Mouse (Mus musculus): ENCODE results near the gene Chkb. TPM values are rescaled to one million over a fixed set of nuclear protein-coding genes. Genes with fewer than 3 reads are reported as not detected.

Gene Chkb
- polyA plus RNA-seq (2011; ENCODE audit: insufficient read depth, insufficient read length, low replicate concordance, missing spikeins) = 62.9 and 126 TPM in 2 replicates

DNA sequence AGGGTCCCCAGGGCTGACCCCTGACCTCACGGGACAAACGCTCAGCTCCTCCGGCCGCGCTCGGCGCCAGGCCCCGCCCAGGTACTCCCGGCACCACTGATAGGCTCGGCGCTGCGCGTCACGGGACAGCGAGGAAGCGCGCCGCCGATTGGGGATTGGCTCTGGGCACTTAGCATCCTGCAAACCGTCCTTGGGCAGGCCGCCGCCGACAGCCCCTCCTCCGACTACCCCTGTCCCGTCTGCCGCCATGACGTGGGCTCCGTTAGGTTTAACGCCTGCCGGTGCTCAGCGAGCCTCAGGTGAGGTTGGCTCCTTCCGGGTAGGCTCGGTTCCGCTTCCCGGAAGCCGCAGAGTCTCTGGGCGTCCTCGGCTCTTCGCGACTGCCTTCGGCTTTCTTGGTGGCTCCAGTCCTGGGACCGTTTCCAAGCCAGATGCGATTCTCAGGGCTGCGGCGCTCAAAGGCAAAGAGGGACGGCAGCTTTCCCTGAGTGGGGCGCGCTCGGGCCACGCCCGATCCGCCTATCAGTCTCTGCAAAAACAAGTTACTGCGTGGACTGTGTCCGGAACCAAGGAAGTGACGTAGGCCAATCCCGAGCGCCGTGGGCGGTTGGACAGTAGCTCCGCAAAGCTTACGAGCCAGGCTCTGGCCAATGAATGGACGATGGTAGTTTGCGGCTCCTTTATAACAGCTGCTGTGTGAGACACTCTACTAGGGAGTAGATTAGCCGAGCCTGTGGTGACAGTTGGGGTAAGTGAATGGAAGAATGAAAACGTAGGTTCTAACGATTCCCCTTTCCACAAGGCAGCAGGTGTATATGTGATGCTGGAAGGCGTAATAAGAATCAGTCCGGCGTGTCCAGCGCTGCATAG is at the start of gene Chkb, which contains the start of the genes C730034F03Rik and Gm44502:
Gene Chkb (minus strand): TSS at position 557 of the 870 bp plus-strand sequence.
Gene C730034F03Rik (plus strand): TSS at position 238 of the 870 bp plus-strand sequence.
Gene Gm44502 (minus strand): TSS at position 345 of the 870 bp plus-strand sequence.
- TF ChIP-seq CTCF (IDR thresholded peaks at IDR 0.05; ENCODE audit: control insufficient read depth, insufficient read depth, low read length) (no peak), POLR2A (IDR thresholded peaks at IDR 0.05; ENCODE audit: borderline replicate concordance, control insufficient read depth, low read depth, low read length) (peak; percentile 53)
- Histone ChIP-seq H3K4me3 (replicated peaks; ENCODE audit: control insufficient read depth, low read depth, low read length) (peak within 1 kb of the TSS; percentile 93), H3K4me1 (ENCODE audit: control insufficient read depth, insufficient read depth, low read length) (peaks cover 1% of the 10 kb centered on the region; the same call in 1 of the 2 replicates), H3K27ac (ENCODE audit: control insufficient read depth, insufficient read depth, low read depth, low read length, poor library complexity) (peak within 1 kb of the TSS; percentile 99)
- under 1% methylated on average over 70 of the region's 70 CpGs for WGBS

DNA sequence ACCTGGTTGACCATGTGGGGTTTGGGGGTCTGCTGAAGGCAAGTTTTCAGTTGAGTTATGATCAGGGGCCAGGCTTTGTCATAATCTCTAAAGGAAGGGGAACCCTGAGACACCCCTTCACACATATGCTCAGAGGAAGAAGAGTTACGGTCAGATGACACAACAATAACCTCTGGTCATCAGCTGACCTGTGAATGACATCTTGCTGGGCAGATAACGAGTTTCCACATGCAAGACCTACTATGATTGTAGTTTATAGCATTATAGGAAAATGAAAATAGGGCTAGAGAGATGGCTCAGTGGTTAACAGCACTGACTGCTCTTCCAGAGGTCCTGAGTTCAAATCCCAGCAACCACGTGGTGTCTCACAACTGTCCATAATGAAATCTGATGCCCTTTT is 48.9 kb upstream of the Chkb start:
- no peak for TF ChIP-seq CTCF (IDR thresholded peaks at IDR 0.05; ENCODE audit: control insufficient read depth, insufficient read depth, low read length)
- no peak for TF ChIP-seq POLR2A (IDR thresholded peaks at IDR 0.05; ENCODE audit: borderline replicate concordance, control insufficient read depth, low read depth, low read length)
- Histone ChIP-seq H3K4me3 (replicated peaks; ENCODE audit: control insufficient read depth, low read depth, low read length) (no peak overlapping the region), H3K27ac (ENCODE audit: control insufficient read depth, insufficient read depth, low read depth, low read length, poor library complexity) (no peak overlapping the region), H3K4me1 (ENCODE audit: control insufficient read depth, insufficient read depth, low read length) (peaks cover 2% of the 10 kb centered on the region; the same call in 1 of the 2 replicates)
- WGBS = 60% methylated on average over 3 of the region's 3 CpGs

DNA sequence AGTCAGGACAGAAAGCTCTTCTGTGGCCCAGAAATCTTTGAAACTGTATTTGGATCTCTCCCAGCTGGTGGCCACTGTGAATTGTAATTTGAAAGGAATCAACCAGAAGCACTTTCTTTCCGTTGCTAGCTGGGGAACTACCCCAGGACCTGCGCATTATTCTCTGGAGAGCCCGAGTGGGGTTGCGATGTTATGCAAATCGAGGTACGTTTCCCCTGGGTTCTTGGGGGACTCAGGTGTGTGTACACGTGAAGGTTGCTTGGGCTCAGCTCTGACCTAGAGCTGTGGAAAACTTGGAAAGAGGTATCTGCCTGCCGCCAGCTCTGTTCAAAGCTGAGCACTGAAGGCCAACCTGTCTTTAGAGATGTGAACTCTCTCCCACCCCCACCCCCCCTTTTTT is 48.1 kb upstream of the Chkb start:
- no peak overlapping the region for H3K4me3 ChIP-seq (replicated peaks; ENCODE audit: control insufficient read depth, low read depth, low read length)
- H3K27ac ChIP-seq (ENCODE audit: control insufficient read depth, insufficient read depth, low read depth, low read length, poor library complexity) = no peak overlapping the region
- 64% methylated on average over 8 of the region's 8 CpGs for WGBS
- peaks cover 2% of the 10 kb centered on the region; the same call in 1 of the 2 replicates for H3K4me1 ChIP-seq (ENCODE audit: control insufficient read depth, insufficient read depth, low read length)
- TF ChIP-seq POLR2A (IDR thresholded peaks at IDR 0.05; ENCODE audit: borderline replicate concordance, control insufficient read depth, low read depth, low read length) (no peak), CTCF (IDR thresholded peaks at IDR 0.05; ENCODE audit: control insufficient read depth, insufficient read depth, low read length) (no peak)

DNA sequence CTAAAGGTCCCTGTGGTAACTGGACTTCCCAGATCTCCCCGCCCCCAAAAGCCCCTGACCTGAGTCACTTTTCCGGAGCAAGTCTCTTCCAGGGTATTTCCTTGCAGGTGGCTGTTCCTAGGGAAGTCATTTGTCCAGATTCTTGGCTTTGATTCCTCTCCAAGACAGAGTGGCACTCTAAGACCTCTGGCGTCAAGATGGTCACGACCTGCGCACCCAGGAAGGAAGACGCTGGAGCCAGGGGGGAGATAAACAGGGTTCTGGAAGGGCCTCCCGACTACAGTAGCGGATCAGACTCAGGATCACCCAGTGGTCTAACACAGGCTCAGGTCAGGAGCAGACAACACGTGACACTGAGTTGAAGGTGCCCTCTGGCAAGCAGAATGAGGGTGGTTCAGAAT is 47.4 kb upstream of the Chkb start, which contains the start of gene Arsa:
Gene Arsa (minus strand): TSS at position 335 of the 401 bp plus-strand sequence.
- Histone ChIP-seq H3K4me1 (ENCODE audit: control insufficient read depth, insufficient read depth, low read length) (peaks cover 2% of the 10 kb centered on the region; the same call in 1 of the 2 replicates), H3K27ac (ENCODE audit: control insufficient read depth, insufficient read depth, low read depth, low read length, poor library complexity) (peak within 1 kb of the TSS; percentile 20), H3K4me3 (replicated peaks; ENCODE audit: control insufficient read depth, low read depth, low read length) (peak within 1 kb of the TSS; percentile 86)
- WGBS = 71% methylated on average over 9 of the region's 9 CpGs
- no peak for TF ChIP-seq CTCF (IDR thresholded peaks at IDR 0.05; ENCODE audit: control insufficient read depth, insufficient read depth, low read length)
- no peak for TF ChIP-seq POLR2A (IDR thresholded peaks at IDR 0.05; ENCODE audit: borderline replicate concordance, control insufficient read depth, low read depth, low read length)

DNA sequence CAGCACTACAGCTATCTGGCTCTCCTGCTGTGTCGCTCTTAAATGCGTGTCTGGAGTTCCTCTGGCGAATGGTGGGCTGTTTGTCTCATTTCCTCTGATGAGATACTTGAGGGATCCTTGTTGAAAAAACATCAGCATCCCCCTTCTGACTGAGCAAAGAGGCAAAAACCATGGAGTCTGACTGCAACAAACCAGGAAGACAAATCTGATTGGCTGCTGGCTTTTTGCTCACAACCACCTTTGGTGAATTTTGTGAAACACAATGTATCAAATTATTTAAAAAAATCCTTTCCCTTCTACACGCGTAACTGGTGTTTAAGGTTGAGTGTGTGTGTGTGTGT is 46.7 kb upstream of the Chkb start:
- Histone ChIP-seq H3K4me3 (replicated peaks; ENCODE audit: control insufficient read depth, low read depth, low read length) (peak overlapping the region; percentile 86), H3K4me1 (ENCODE audit: control insufficient read depth, insufficient read depth, low read length) (peaks cover 2% of the 10 kb centered on the region; the same call in 1 of the 2 replicates), H3K27ac (ENCODE audit: control insufficient read depth, insufficient read depth, low read depth, low read length, poor library complexity) (peak overlapping the region; percentile 20)
- WGBS = 1% methylated on average over 5 of the region's 5 CpGs
- TF ChIP-seq CTCF (IDR thresholded peaks at IDR 0.05; ENCODE audit: control insufficient read depth, insufficient read depth, low read length) = no peak
- TF ChIP-seq POLR2A (IDR thresholded peaks at IDR 0.05; ENCODE audit: borderline replicate concordance, control insufficient read depth, low read depth, low read length) = no peak

DNA sequence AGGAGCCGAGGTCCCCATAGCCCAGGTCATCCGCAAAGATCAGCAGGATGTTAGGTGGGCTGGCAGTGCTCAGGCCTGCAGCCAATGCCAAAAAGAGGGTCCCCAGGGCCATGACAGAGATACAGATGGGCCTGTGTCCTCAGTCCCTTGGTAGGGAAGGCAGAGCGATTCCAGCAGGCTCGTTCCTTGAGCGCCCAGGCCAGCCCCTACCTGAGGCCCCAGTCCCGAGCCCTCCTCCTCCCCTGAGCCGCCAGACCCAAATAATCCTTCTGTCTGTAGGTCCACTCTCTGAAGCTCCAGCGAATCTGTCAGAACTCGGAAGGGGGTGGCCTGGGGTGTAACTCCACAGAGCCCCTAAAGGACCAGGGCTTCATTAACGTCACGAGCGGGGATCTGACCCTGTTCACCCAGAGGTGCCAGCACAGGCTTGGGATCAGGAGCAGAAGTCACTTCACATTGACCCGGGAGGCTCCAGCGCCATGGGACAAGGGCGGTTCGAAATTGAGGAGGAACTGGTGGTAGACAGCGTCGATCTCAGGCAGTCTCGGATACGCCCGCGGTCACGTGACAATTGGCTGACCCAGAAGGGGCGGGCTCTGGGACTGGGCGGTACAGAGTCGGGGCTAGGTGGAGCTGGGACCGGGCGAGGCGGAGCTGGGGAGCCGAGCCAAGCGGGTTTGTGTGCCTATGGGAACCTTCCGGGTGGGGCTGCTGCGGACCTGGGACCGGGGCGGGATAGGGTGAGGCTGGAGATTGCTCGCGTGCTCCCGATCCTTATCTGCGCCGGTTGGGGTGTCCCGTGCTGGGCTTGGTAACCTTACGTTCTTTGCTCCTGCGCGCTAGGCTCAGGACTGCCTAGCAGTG is 46.1 kb upstream of the Chkb start:
- no peak for TF ChIP-seq CTCF (IDR thresholded peaks at IDR 0.05; ENCODE audit: control insufficient read depth, insufficient read depth, low read length)
- peak; percentile 82; the same call in 1 of the 2 replicates for TF ChIP-seq POLR2A (IDR thresholded peaks at IDR 0.05; ENCODE audit: borderline replicate concordance, control insufficient read depth, low read depth, low read length)
- H3K4me1 ChIP-seq (ENCODE audit: control insufficient read depth, insufficient read depth, low read length) = peaks cover 2% of the 10 kb centered on the region; the same call in 1 of the 2 replicates
- H3K27ac ChIP-seq (ENCODE audit: control insufficient read depth, insufficient read depth, low read depth, low read length, poor library complexity) = peak overlapping the region; percentile 20
- peak overlapping the region; percentile 86 for H3K4me3 ChIP-seq (replicated peaks; ENCODE audit: control insufficient read depth, low read depth, low read length)
- WGBS = 9% methylated on average over 44 of the region's 44 CpGs

DNA sequence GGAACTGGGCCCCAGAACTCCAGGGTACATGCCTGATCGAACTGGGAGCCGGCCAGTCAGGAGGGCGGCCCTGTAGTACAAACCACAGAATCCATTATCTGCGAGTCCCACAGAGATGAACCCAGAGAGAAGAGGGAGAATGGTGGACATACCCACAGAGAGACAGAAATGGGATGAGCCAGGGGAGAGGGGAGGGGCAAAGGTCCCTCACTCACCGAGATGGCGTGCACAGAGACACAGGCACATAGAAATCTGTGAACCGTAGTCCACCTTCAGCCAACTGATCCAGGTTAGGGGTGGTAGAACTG is 45.5 kb upstream of the Chkb start:
- no peak overlapping the region for H3K27ac ChIP-seq (ENCODE audit: control insufficient read depth, insufficient read depth, low read depth, low read length, poor library complexity)
- TF ChIP-seq CTCF (IDR thresholded peaks at IDR 0.05; ENCODE audit: control insufficient read depth, insufficient read depth, low read length) = no peak
- no peak for TF ChIP-seq POLR2A (IDR thresholded peaks at IDR 0.05; ENCODE audit: borderline replicate concordance, control insufficient read depth, low read depth, low read length)
- WGBS = 67% methylated on average over 7 of the region's 7 CpGs
- no peak overlapping the region for H3K4me3 ChIP-seq (replicated peaks; ENCODE audit: control insufficient read depth, low read depth, low read length)
- peaks cover under 1% of the 10 kb centered on the region; the same call in 1 of the 2 replicates for H3K4me1 ChIP-seq (ENCODE audit: control insufficient read depth, insufficient read depth, low read length)

Measured in bone marrow, adult 2 months (tissue).